Mouse (Mus musculus) heart, embryonic 11.5 days (tissue): ENCODE data around the gene Ank. TPM values are rescaled to one million over a fixed set of nuclear protein-coding genes. Genes with fewer than 3 reads are reported as not detected.
"Not testable (repeated sequence)": the region's sequence is repeated elsewhere in the genome, so short reads cannot be mapped to it uniquely, and the experiment has no call there.

Experiments
- ATAC-seq: fragments of 200-750 bp; cut with Nextera tagmentation; replicated peaks from 2 replicates; pipeline ENCODE4 v1.8.0; 2017; ENCODE audit warnings: moderate library complexity; ENCODE audit not compliant: insufficient number of reproducible peaks, low FRiP score, low TSS enrichment
- H3K27ac ChIP-seq: fragments of 300-500 bp; sonication (generic); 2 replicates; pipeline ENCODE4 v1.5.1; 2014; ENCODE audit warnings: mild to moderate bottlenecking, low read depth, low read length
- H3K27me3 ChIP-seq: fragments of 300-500 bp; sonication (generic); 2 replicates; pipeline ENCODE4 v1.6.1; 2014; ENCODE audit warnings: mild to moderate bottlenecking, low read length, mixed read lengths; ENCODE audit not compliant: control insufficient read depth, insufficient read depth
- H3K36me3 ChIP-seq: fragments of 300-500 bp; sonication (generic); 2 replicates; pipeline ENCODE4 v1.6.1; 2014; ENCODE audit warnings: mild to moderate bottlenecking, low read length, moderate library complexity, mixed read lengths; ENCODE audit not compliant: control insufficient read depth, insufficient read depth
- H3K4me1 ChIP-seq: fragments of 300-500 bp; sonication (generic); 2 replicates; pipeline ENCODE4 v1.6.1; 2014; ENCODE audit warnings: low read length; ENCODE audit not compliant: control insufficient read depth, insufficient read depth
- H3K4me2 ChIP-seq: fragments of 300-500 bp; sonication (generic); 2 replicates; pipeline ENCODE4 v1.6.1; 2014; ENCODE audit warnings: mild to moderate bottlenecking, moderate library complexity
- H3K4me3 ChIP-seq: fragments of 300-500 bp; sonication (generic); 2 replicates; pipeline ENCODE4 v1.5.1; 2014; ENCODE audit warnings: low read depth, low read length
- H3K9ac ChIP-seq: fragments of 300-500 bp; sonication (generic); 2 replicates; pipeline ENCODE4 v1.6.1; 2014; ENCODE audit warnings: mild to moderate bottlenecking, low read depth, low read length, moderate library complexity
- H3K9me3 ChIP-seq: fragments of 300-500 bp; sonication (generic); replicated peaks from 2 replicates; pipeline ENCODE4 v1.6.1; 2016; ENCODE audit warnings: low read length; ENCODE audit not compliant: control insufficient read depth
- WGBS: fragments of 180-500 bp; shearing (Covaris S2); extraction: QIAGEN DNeasy Blood & Tissue Kit; methylation state at CpG from one replicate; pipeline ENCODE4 v1.1.7; 2014; ENCODE audit not compliant: insufficient replicate concordance; 5-methylcytosine and 5-hydroxymethylcytosine counted together
- polyA plus RNA-seq: library from polyadenylated mRNA; unstranded; fragments of >200 nt; fragmentation: Nextera tagmentation; extraction: Ambion mirVana; gene quantifications from 2 replicates; pipeline ENCODE4 v1.2.1, GENCODE M21; 2014

Gene Ank
- polyA plus RNA-seq, 1 experiment from 2014 or later: 13.5 TPM

GRCm38 (mm10) chr15:27441053-27441452, 25.4 kb upstream of the Ank start:
- no peak overlapping the region for H3K27ac ChIP-seq
- H3K27me3 ChIP-seq: no peaks in the 10 kb centered on the region
- H3K9me3 ChIP-seq: no peaks in the 10 kb centered on the region
- no peak overlapping the region for H3K9ac ChIP-seq
- H3K4me2 ChIP-seq: no peak overlapping the region
- H3K4me3 ChIP-seq: no peak overlapping the region
- 80% methylated on average over 7 of the region's 7 CpGs for WGBS
- no peaks in the 10 kb centered on the region for H3K36me3 ChIP-seq
- H3K4me1 ChIP-seq: no peaks in the 10 kb centered on the region
- ATAC-seq: no peak

- Histone ChIP-seq H3K27ac (no peak overlapping the region), H3K27me3 (no peaks in the 10 kb centered on the region), H3K4me1 (no peaks in the 10 kb centered on the region), H3K4me3 (no peak overlapping the region), H3K36me3 (no peaks in the 10 kb centered on the region), H3K9ac (no peak overlapping the region), H3K9me3 (no peaks in the 10 kb centered on the region), H3K4me2 (no peak overlapping the region)
- 79% methylated on average over 4 of the region's 4 CpGs for WGBS
- ATAC-seq: no peak
These were observed 24.9 kb upstream of the Ank start for GRCm38 (mm10) chr15:27441529-27441928.

- no peak overlapping the region for H3K4me3 ChIP-seq
- 66% methylated on average over 5 of the region's 5 CpGs for WGBS
- no peak overlapping the region for H3K27ac ChIP-seq
- H3K27me3 ChIP-seq: no peaks in the 10 kb centered on the region
- H3K4me2 ChIP-seq: no peak overlapping the region
- no peaks in the 10 kb centered on the region for H3K36me3 ChIP-seq
- H3K9ac ChIP-seq: no peak overlapping the region
- H3K9me3 ChIP-seq: no peaks in the 10 kb centered on the region
- H3K4me1 ChIP-seq: no peaks in the 10 kb centered on the region
- ATAC-seq: no peak
These were observed 24.5 kb upstream of the Ank start for GRCm38 (mm10) chr15:27441951-27442350.

- no peak for ATAC-seq
- 84% methylated on average over 9 of the region's 9 CpGs for WGBS
- no peak overlapping the region for H3K27ac ChIP-seq
- no peaks in the 10 kb centered on the region for H3K27me3 ChIP-seq
- H3K4me3 ChIP-seq: no peak overlapping the region
- no peak overlapping the region for H3K4me2 ChIP-seq
- H3K9me3 ChIP-seq: no peaks in the 10 kb centered on the region
- H3K4me1 ChIP-seq: no peaks in the 10 kb centered on the region
- H3K9ac ChIP-seq: no peak overlapping the region
- no peaks in the 10 kb centered on the region for H3K36me3 ChIP-seq
These were observed 21.6 kb upstream of the Ank start for GRCm38 (mm10) chr15:27444772-27445347.

DNA sequence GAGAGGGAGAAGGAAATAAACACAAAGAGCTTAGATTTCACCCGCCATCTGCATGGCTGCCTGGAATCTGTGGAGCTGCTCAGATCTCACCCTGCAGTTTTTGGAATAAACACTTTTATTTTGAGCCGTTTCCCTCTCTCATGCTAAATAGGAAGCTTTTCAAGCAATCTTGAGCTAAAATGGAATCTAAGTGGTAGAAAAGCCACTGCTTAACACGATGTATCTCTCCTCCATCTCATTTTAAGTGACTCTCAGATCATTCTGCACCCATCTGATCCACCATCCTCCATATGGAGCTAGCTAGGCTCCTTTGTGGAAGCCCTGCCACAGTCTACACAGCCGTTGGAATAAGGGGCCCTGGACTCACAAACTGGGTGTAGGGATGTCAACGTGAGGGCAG, 15.8 kb upstream of the Ank start:
- ATAC-seq: no peak
- WGBS: 72% methylated on average over 5 of the region's 5 CpGs
- Histone ChIP-seq H3K9ac (no peak overlapping the region), H3K4me1 (no peaks in the 10 kb centered on the region), H3K4me2 (no peak overlapping the region), H3K4me3 (no peak overlapping the region), H3K9me3 (no peaks in the 10 kb centered on the region), H3K27ac (no peak overlapping the region), H3K27me3 (no peaks in the 10 kb centered on the region), H3K36me3 (no peaks in the 10 kb centered on the region)

DNA sequence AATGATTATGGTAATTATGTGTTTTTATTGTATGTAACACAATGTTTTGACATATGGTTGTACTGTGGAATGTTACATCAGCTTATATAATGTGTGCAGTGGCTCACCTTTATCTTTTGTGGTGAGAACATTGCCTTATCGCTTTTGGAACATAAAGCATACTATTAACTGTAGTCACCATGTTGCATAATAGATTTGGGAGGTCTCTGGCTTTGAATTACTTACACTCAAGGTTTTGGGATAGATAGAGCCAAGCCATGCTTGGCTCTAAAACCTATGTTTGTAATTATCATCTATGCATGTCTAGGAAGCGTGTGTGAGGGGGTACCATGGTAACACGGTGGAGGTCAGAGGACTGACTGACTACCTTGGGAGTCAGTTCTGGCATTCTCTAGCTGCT, 14.7 kb upstream of the Ank start:
- ATAC-seq: no peak
- Histone ChIP-seq H3K4me1 (no peaks in the 10 kb centered on the region), H3K9ac (no peak overlapping the region), H3K27ac (no peak overlapping the region), H3K27me3 (no peaks in the 10 kb centered on the region), H3K4me3 (no peak overlapping the region), H3K36me3 (no peaks in the 10 kb centered on the region), H3K9me3 (no peaks in the 10 kb centered on the region), H3K4me2 (no peak overlapping the region)
- WGBS: 85% methylated on average over 3 of the region's 3 CpGs

DNA sequence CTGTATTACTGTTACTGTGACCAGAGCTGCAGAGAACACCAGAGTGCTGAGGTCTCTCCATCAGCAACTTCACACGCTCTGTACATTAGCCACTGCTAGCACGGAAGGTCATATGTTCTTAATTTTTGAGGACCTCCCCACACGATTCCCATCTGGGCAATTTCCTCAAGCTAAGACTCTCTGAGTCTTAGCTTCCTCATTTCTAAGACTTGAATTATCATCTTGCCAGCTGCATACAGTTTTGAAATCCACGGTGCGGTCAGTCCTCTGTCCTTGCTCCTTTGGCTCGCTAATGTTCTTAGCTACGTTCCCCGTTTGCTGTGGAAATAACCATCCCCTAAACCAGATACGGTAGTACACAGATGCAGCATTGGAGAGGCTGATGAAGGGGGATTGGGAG, 14.0 kb upstream of the Ank start:
- 83% methylated on average over 9 of the region's 9 CpGs for WGBS

GRCm38 (mm10) chr15:27457001-27457400, 9.5 kb upstream of the Ank start:
- WGBS: 58% methylated on average over 2 of the region's 2 CpGs
- Histone ChIP-seq H3K4me2 (no peak overlapping the region), H3K9ac (no peak overlapping the region), H3K27ac (no peak overlapping the region), H3K9me3 (no peaks in the 10 kb centered on the region), H3K4me1 (0 out of 2 replicates have a peak, but pooled peaks cover 2% of the 10 kb centered on the region), H3K27me3 (no peaks in the 10 kb centered on the region), H3K36me3 (no peaks in the 10 kb centered on the region), H3K4me3 (no peak overlapping the region)
- ATAC-seq: no peak

More for the DNA sequence above, 14.0 kb upstream of the Ank start:
- H3K4me3 ChIP-seq: no peak overlapping the region
- no peak overlapping the region for H3K27ac ChIP-seq
- no peak for ATAC-seq
- no peak overlapping the region for H3K9ac ChIP-seq
- no peaks in the 10 kb centered on the region for H3K27me3 ChIP-seq
- no peaks in the 10 kb centered on the region for H3K4me1 ChIP-seq
- H3K36me3 ChIP-seq: no peaks in the 10 kb centered on the region
- H3K9me3 ChIP-seq: no peaks in the 10 kb centered on the region
- no peak overlapping the region for H3K4me2 ChIP-seq

DNA sequence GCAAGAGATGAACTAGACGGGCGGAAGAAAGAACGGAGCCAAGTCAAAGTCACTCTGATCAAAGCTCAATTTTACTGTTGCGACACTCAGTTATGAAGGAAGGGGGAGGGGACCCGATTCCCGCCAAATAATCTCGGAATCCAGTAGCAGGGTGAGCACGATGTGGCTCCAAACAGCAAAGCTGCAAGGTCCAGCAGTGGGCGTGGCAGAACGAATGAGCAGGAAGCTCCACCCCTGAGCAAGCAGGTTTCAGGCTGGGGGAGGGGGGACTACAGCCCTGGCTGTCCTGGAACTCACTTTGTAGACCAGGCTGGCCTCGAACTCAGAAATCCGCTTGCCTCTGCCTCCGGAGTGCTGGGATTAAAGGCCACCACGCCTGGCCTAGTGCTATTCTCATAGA, 6.7 kb upstream of the Ank start:
- not testable (repeated sequence) for H3K27me3 ChIP-seq, ATAC-seq, H3K4me3 ChIP-seq, H3K4me2 ChIP-seq, H3K4me1 ChIP-seq, H3K9me3 ChIP-seq, H3K9ac ChIP-seq, H3K36me3 ChIP-seq, H3K27ac ChIP-seq
- WGBS: 44% methylated on average over 14 of the region's 14 CpGs
